Mouse (Mus musculus) cortical plate, adult 2 months (tissue): ENCODE data around the gene Doc2g.

Source experiments
- CTCF ChIP-seq: fragments of 200-500 bp; IDR thresholded peaks from 2 replicates; pipeline ENCODE4 v1.5.1; 2011; ENCODE audit warnings: mild to moderate bottlenecking, control low read depth, low read length; ENCODE audit not compliant: insufficient read depth; ENCODE audit errors: extremely low read depth
- POLR2A ChIP-seq: fragments of 200-500 bp; IDR thresholded peaks from 2 replicates; pipeline ENCODE4 v1.6.1; 2011; ENCODE audit warnings: mild to moderate bottlenecking, low read length, control low read depth; ENCODE audit not compliant: insufficient read depth; ENCODE audit errors: extremely low read depth

DNA sequence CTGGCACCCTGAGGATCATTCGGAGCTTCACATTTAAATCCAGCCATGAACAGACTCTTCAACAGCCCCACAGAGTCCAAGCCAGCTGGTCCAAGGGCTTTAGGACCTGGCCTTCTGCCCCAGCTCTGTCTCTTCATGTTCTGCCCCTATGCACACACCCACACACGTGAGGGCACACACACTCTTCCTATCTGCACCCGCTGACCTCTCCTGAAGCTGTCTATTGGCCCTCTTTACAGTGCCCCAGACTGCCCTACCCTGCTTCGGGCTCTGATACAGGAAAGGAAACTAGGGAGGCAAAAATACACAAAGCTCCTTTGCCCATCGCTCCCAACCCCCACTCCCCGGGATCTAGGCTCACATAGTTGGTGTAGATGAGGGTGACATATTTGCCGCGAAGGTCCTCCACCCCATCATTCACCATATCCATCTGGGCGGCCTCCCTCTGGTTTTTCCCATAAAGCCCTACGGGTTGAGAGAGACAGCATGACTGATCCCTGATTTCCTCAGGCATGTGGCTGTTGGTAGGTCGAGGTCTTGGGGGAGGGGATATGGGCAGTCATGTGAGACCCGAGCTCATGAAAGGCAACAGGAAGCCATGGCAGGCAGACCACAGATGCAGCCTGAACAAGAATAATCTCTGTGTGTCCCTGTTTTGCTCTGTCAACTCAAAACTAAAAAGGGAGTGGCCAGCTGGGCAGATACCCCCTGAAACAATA lies 33.4 kb downstream of the Doc2g start:
- no peak for TF ChIP-seq CTCF
- no peak for TF ChIP-seq POLR2A
